Mouse (Mus musculus): ENCODE data around the gene Npy. TPM values are rescaled to one million over a fixed set of nuclear protein-coding genes. Genes with fewer than 3 reads are reported as not detected.

Npy gene
- 100 to 1,000 TPM; 176 to 195 TPM for total RNA-seq (2021)
- long read RNA-seq, experiment 1, transcript Npy-201 (4 exons, 566 nt) = major isoform, 65 of 87 reads
- long read RNA-seq, experiment 1, partial matches to known transcripts = 22 of 87 reads
- long read RNA-seq, experiment 1, other reads (novel, unspliced or antisense) = 0 of 87 reads
- long read RNA-seq, experiment 2, transcript Npy-201 (4 exons, 566 nt) = major isoform, 93 of 103 reads
- long read RNA-seq, experiment 2, partial matches to known transcripts = 8 of 103 reads
- long read RNA-seq, experiment 2, other reads (novel, unspliced or antisense) = 2 of 103 reads

GRCm38 (mm10) chr6:49821961-49822870, at the start of gene Npy:
TSS of gene Npy (plus strand) at chr6:49822710.
- DNase-seq (ENCODE audit: low spot score in 2 of 2) = peak; percentile 20 to 44

GRCm38 (mm10) chr6:49775006-49775405, 47.5 kb upstream of the Npy start:
- no peak for DNase-seq (ENCODE audit: low spot score in 2 of 2)

DNA sequence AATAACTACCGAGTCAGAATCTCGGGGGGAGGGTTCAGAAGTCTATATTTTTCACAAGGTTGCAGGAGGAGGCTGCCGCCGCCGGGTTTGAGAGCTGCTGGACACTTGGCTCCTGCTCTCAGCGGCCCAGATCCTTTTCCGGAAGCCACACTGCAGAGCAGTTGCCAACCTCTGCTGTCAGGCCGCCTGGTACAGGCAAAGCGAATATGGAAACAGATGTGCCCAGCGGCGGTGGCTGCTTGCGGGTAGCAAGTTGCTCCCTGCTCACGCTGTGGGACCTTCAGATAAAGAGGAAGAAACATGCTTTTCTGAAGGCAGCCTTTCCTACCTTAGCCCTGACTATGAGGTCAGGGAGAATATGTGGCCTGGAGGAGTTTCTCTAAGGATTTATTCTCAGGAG, 44.4 kb upstream of the Npy start:
- no peak for DNase-seq (ENCODE audit: low spot score in 2 of 2)

DNA sequence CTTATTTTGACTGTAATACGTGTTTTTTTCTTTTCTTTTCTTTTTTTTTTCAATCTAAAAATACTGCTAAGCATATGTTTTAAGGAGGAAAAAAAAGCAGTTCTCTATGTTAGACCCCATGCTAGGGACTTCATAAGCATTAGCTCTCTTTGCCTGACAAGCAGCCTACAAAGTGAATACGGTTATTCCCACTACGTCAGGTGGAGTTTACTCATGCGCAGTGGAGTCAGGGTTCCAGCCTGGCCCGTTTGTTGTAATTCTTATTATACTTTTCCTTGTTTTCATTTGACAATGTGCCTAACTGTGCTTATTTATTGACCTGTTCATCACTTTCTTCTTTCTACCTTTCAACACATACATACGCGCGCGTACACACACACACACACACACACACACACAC, 43.8 kb upstream of the Npy start:
- DNase-seq (ENCODE audit: low spot score in 2 of 2) = no peak

DNA sequence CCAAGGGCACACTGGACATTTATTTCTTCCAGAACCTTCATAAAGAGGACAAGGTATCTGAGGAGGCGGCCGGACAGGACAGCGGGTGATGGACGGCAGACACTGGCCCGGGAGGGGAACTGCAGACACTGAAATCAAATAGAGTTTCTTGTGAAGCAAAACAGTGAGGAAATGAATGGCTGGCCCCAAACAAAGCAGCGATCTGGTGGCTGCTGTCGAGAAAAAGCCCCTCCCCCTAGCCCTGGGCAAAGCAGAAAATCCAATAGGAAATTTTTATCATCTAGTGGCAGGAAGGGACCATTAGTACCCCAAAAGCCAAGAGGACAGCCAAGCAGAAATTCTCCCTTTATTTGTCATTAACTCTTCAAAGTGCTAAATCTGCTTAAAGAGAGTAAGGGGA, 42.9 kb upstream of the Npy start:
- DNase-seq (ENCODE audit: low spot score in 2 of 2) = no peak

GRCm38 (mm10) chr6:49780846-49781400, 41.6 kb upstream of the Npy start:
- no peak for DNase-seq (ENCODE audit: low spot score in 2 of 2)

GRCm38 (mm10) chr6:49781852-49782251, 40.7 kb upstream of the Npy start:
- DNase-seq (ENCODE audit: low spot score in 2 of 2) = no peak

- no peak for DNase-seq (ENCODE audit: low spot score in 2 of 2)
Observed at GRCm38 (mm10) chr6:49782679-49783078, 39.8 kb upstream of the Npy start.

DNA sequence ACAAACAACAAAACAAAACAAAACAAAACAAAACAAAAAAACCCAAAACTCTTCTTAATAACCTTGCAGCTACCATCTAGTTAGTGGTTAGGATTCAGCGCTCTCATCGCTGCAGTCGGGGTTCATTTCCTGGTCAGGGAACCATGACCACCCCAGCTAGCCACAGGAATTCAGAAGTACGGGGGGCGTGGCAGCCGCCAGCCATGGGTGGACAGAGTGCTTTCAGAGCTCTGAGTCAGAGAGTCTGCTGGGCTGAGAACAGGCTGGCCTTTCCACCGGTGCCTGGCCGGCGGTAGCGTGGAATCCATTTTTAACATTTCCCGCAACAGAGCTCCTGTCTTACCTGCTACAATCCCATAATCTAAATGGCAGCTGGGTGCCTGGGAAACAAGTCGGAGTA, 30.0 kb upstream of the Npy start:
- no peak for DNase-seq (ENCODE audit: low spot score in 2 of 2)

DNA sequence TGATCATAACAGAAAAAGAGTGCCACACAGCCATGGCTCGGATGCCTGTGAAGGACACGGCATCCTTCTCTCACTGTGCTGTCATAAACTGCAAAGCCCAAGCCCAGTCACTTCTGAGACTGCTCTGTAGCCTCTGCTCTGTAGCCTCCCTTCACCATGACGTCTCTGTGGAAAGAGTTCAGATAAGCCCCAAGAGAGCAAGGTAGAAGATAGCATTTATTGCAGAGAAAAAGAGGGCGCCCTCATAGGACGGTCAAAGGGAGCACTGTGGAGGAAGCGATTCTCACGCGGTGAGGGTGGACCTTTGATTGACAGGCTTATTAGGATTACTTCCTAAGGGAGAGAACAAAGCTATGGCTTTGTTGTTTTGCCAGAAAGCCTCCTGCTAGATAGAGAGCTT, 18.4 kb upstream of the Npy start:
- DNase-seq (ENCODE audit: low spot score in 2 of 2) = no peak

- DNase-seq (ENCODE audit: low spot score in 2 of 2) = no peak
Observed at GRCm38 (mm10) chr6:49808076-49808475, 14.4 kb upstream of the Npy start.

DNA sequence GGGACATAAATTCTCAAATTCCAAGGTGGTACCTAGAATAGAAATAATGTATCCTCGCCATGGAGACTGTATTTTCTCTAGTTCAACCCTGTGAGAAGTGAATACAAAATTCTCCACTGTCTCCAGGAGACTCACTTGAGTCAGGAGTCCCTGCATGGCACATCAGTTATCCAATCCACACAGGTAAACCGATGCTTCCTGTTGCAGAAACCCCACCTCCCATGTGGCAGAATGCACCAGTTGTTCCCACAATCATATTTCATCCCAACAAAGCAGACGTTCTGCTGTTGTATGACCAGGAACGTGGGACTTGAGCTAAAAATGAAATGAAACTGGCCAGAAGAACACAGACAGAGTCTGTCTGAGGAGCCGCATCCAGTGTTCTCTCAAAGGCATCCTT, 5.3 kb upstream of the Npy start:
- peak; percentile 6 to 11 for DNase-seq (ENCODE audit: low spot score in 2 of 2)

- peak; percentile 36 to 39 for DNase-seq (ENCODE audit: low spot score in 2 of 2)
Observed at GRCm38 (mm10) chr6:49817625-49818024, 4.9 kb upstream of the Npy start.

GRCm38 (mm10) chr6:49822871-49823230, 341 bp downstream of the Npy start:
- DNase-seq (ENCODE audit: low spot score in 2 of 2) = no peak

DNA sequence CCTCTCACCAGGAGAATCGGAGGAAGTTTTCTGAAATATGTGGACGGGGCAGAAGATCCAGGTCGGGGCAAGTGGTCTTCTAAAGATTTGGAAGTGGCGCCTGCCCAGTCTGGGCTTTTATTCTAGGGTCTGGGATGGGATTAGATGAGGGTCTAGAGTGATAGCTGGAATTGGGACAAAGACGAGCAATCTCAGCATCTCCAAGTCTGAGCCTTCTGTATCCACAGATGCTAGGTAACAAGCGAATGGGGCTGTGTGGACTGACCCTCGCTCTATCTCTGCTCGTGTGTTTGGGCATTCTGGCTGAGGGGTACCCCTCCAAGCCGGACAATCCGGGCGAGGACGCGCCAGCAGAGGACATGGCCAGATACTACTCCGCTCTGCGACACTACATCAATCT, 861 bp downstream of the Npy start:
- DNase-seq (ENCODE audit: low spot score in 2 of 2) = no peak

DNA sequence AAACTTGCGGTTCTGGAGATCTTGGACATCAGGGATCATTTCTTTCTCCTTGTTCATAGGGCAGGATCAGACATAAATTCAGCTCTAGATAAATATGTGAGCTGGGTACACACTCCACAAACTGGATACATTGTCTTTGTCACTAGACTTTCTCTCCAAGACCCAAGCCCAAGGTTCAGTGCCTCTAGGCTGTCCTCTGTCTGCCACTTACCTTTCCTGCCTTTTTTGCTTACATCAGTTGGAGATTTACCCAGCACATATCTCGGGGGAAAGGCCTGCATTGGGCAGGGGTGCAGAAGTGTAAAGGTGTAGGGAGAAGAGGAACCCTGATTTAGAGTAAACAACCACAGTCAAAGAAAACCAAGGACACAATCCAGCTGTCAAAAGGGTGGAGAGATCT, 1.3 kb downstream of the Npy start:
- DNase-seq (ENCODE audit: low spot score in 2 of 2) = no peak

GRCm38 (mm10) chr6:49831579-49831978, 9.1 kb downstream of the Npy start:
- DNase-seq (ENCODE audit: low spot score in 2 of 2) = no peak

- peak in 1 of 2 experiments; percentile 7 for DNase-seq (ENCODE audit: low spot score in 2 of 2)
Observed at GRCm38 (mm10) chr6:49856830-49857229, 34.3 kb downstream of the Npy start.

GRCm38 (mm10) chr6:49867571-49867970, 45.1 kb downstream of the Npy start:
- no peak for DNase-seq (ENCODE audit: low spot score in 2 of 2)

GRCm38 (mm10) chr6:49871071-49871470, 48.6 kb downstream of the Npy start:
- no peak for DNase-seq (ENCODE audit: low spot score in 2 of 2)

- no peak for DNase-seq (ENCODE audit: low spot score in 2 of 2)
Observed at GRCm38 (mm10) chr6:49873556-49873955, 51.0 kb downstream of the Npy start.

- no peak for DNase-seq (ENCODE audit: low spot score in 2 of 2)
Observed at GRCm38 (mm10) chr6:49875160-49875559, 52.6 kb downstream of the Npy start.
